Comparison of ENCODE assay signal across 14 mouse cellular contexts in the genomic region with DNA sequence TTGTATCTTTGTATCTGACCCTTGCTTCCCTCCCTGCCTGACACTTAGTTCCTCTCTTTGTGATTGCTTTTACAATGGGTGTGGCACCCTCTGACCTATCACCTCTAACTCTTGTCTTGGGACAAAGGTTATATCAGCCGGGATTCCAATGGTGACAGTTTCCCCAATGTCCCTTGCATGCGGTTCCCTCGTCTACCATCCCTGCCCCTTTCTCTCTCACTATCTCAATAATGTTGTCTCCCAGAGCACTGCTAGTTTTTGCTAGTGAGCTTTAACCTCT. TPM values are rescaled to one million over a fixed set of nuclear protein-coding genes. Genes with fewer than 3 reads are reported as not detected.
DNase-seq lines count a peak whose midpoint lies in the region; ATAC-seq and TF ChIP-seq lines count a peak whose summit lies in the region.
"Had no signal": no experiment of that assay in that cellular context is flagged by ENCODE, and none has a peak within 500 bp of the region (broad histone marks: within the 10 kb centered on the region; RNA-seq: fewer than 3 reads in every experiment).

No protein-coding gene starts in this region.

- DNase-seq in heart, adult 2 months = no peak
- DNase-seq in heart, postnatal 25 days (ENCODE audit: low spot score) = no peak
- no peak for DNase-seq in liver, embryonic 13.5 days
- DNase-seq in forebrain, embryonic 11.5 days (ENCODE audit: low spot score) = no peak
- no peak for DNase-seq in natural killer cell, adult 2 months (ENCODE audit: low spot score in 2 of 2)

- no peak for ATAC-seq in megakaryocyte, adult 5-6 weeks (ENCODE audit: poor library complexity, severe bottlenecking)
- no peak for ATAC-seq in liver, embryonic 13.5 days (ENCODE audit: low read depth)
- no peak for ATAC-seq in forebrain, embryonic 11.5 days (replicated peaks; ENCODE audit: low FRiP score)
- ATAC-seq: forebrain, embryonic 15.5 days; inflammation-experienced regulatory T-cells, adult 6 months had no signal

- H3K4me2 ChIP-seq in liver, embryonic 13.5 days = peak overlapping the region; percentile 98
- H3K4me2 ChIP-seq in forebrain, embryonic 11.5 days (ENCODE audit: low read depth, low read length, severe bottlenecking) = no peak overlapping the region
- H3K4me2 ChIP-seq: embryonic facial prominence, embryonic 15.5 days; forebrain, embryonic 15.5 days; limb, embryonic 12.5 days; midbrain, embryonic 12.5 days; stomach, embryonic 15.5 days had no signal

- H3K4me3 ChIP-seq in heart, adult 2 months = no peak overlapping the region
- peak overlapping the region; percentile 83 for H3K4me3 ChIP-seq in megakaryocyte, embryonic 14.5 days (replicated peaks)
- peak overlapping the region; percentile 72 for H3K4me3 ChIP-seq in liver, embryonic 13.5 days (replicated peaks)
- no peak overlapping the region for H3K4me3 ChIP-seq in forebrain, embryonic 11.5 days (ENCODE audit: low read depth, low read length)
- H3K4me3 ChIP-seq: embryonic facial prominence, embryonic 15.5 days; forebrain, embryonic 15.5 days; limb, embryonic 12.5 days; midbrain, embryonic 12.5 days; stomach, embryonic 15.5 days had no signal

- WGBS in heart, adult 2 months = 16% methylated on average over 3 of the region's 3 CpGs
- 12% methylated on average over 3 of the region's 3 CpGs for WGBS in liver, embryonic 13.5 days (ENCODE audit: insufficient replicate concordance)
- 35% methylated on average over 3 of the region's 3 CpGs for WGBS in forebrain, embryonic 11.5 days

- peak overlapping the region; percentile 75 for H3K27ac ChIP-seq in heart, adult 2 months
- peak overlapping the region; percentile 78 for H3K27ac ChIP-seq in liver, embryonic 13.5 days
- H3K27ac ChIP-seq in forebrain, embryonic 11.5 days (ENCODE audit: low read depth, low read length) = no peak overlapping the region
- H3K27ac ChIP-seq: embryonic facial prominence, embryonic 15.5 days; forebrain, embryonic 15.5 days; limb, embryonic 12.5 days; midbrain, embryonic 12.5 days; stomach, embryonic 15.5 days had no signal

- no peaks in the 10 kb centered on the region for H3K79me2 ChIP-seq in heart, adult 2 months (replicated peaks; ENCODE audit: control insufficient read depth, insufficient read depth, low read length)

- peak overlapping the region; percentile 3; the same call in 1 of the 2 replicates for H3K9ac ChIP-seq in heart, adult 2 months (ENCODE audit: low read depth, low read length)
- peak overlapping the region; percentile 86 for H3K9ac ChIP-seq in liver, embryonic 13.5 days
- H3K9ac ChIP-seq in forebrain, embryonic 11.5 days (ENCODE audit: low read length) = no peak overlapping the region
- H3K9ac ChIP-seq: embryonic facial prominence, embryonic 15.5 days; forebrain, embryonic 15.5 days; limb, embryonic 12.5 days; midbrain, embryonic 12.5 days; stomach, embryonic 15.5 days had no signal

- no peaks in the 10 kb centered on the region for H3K27me3 ChIP-seq in heart, adult 2 months (ENCODE audit: control insufficient read depth, insufficient read depth, low read length)
- H3K27me3 ChIP-seq in megakaryocyte, embryonic 14.5 days (replicated peaks) = peaks cover 86% of the 10 kb centered on the region
- H3K27me3 ChIP-seq in liver, embryonic 13.5 days = peaks cover 64% of the 10 kb centered on the region
- H3K27me3 ChIP-seq in forebrain, embryonic 11.5 days (ENCODE audit: control insufficient read depth, insufficient read depth, low read length) = peaks cover 71% of the 10 kb centered on the region

- peaks cover 14% of the 10 kb centered on the region for H3K9me3 ChIP-seq in megakaryocyte, embryonic 14.5 days
- H3K9me3 ChIP-seq in liver, embryonic 13.5 days (replicated peaks) = no peaks in the 10 kb centered on the region
- H3K9me3 ChIP-seq in forebrain, embryonic 11.5 days (ENCODE audit: control insufficient read depth, low read length) = no peaks in the 10 kb centered on the region
- H3K9me3 ChIP-seq: embryonic facial prominence, embryonic 15.5 days; forebrain, embryonic 15.5 days; limb, embryonic 12.5 days; midbrain, embryonic 12.5 days; stomach, embryonic 15.5 days had no signal

- H3K4me1 ChIP-seq in heart, adult 2 months (ENCODE audit: control insufficient read depth, insufficient read depth, low read length) = peaks cover 16% of the 10 kb centered on the region
- peaks cover 65% of the 10 kb centered on the region for H3K4me1 ChIP-seq in megakaryocyte, embryonic 14.5 days
- peaks cover 86% of the 10 kb centered on the region for H3K4me1 ChIP-seq in liver, embryonic 13.5 days (replicated peaks)
- H3K4me1 ChIP-seq in forebrain, embryonic 11.5 days (replicated peaks; ENCODE audit: control insufficient read depth, insufficient read depth, low read length) = peaks cover 10% of the 10 kb centered on the region; the same call in 1 of the 2 replicates

- no peaks in the 10 kb centered on the region for H3K36me3 ChIP-seq in heart, adult 2 months (ENCODE audit: control insufficient read depth, insufficient read depth, low read length)
- peaks cover 26% of the 10 kb centered on the region for H3K36me3 ChIP-seq in megakaryocyte, embryonic 14.5 days (replicated peaks; ENCODE audit: low read length)
- peaks cover 23% of the 10 kb centered on the region for H3K36me3 ChIP-seq in liver, embryonic 13.5 days
- H3K36me3 ChIP-seq in forebrain, embryonic 11.5 days (ENCODE audit: control insufficient read depth, insufficient read depth, low read length) = no peaks in the 10 kb centered on the region
- H3K36me3 ChIP-seq: embryonic facial prominence, embryonic 15.5 days; forebrain, embryonic 15.5 days; limb, embryonic 12.5 days; midbrain, embryonic 12.5 days; stomach, embryonic 15.5 days had no signal

- intact Hi-C loops in heart, adult 2 months (cut with DNase I) = loop anchor here (1.0 kb wide), 1 partner anchor 26 kb away; no protein-coding TSS in a partner anchor
- intact Hi-C loops in heart, postnatal 25 days (cut with DNase I) = loop anchor here (10.0 kb wide), 1 partner anchor 142 kb away; no protein-coding TSS in a partner anchor

- TF ChIP-seq POLR2A in heart, adult 2 months (IDR thresholded peaks at IDR 0.05; ENCODE audit: insufficient read depth, low read depth, low read length) = no peak

- TF ChIP-seq EP300 in heart, adult 2 months (IDR thresholded peaks at IDR 0.05; ENCODE audit: insufficient read depth, low read depth, low read length) = no peak

- TF ChIP-seq CTCF in heart, adult 2 months (IDR thresholded peaks at IDR 0.05) = no peak

RNA-seq across cellular contexts. Expression of a gene that starts 2.8 kb away (rescaled TPM):
- total RNA-seq in heart, adult 2 months (2021) = 100 to 1,000 TPM; 181 to 206 TPM
- 193 and 244 TPM in 2 replicates for polyA plus RNA-seq in heart, adult 2 months (2012; rRNA removed)
- total RNA-seq in heart, postnatal 25 days (2021) = 100 to 1,000 TPM; 174 to 181 TPM
- 11.0 and 11.8 TPM in 2 replicates for polyA plus RNA-seq in megakaryocyte, embryonic 14.5 days (2012; ENCODE audit: insufficient read depth, low replicate concordance)
- 12.6 and 17.3 TPM in 2 replicates for total RNA-seq in megakaryocyte, adult 5-6 weeks (2015)
- total RNA-seq in megakaryocyte, adult 5-6 weeks (2017) = 2.3 TPM in 1 of 2 replicates, not detected in the other
- polyA plus RNA-seq in liver, embryonic 13.5 days (2015; fragmentation: Nextera tagmentation; extraction: Ambion mirVana) = 5.2 and 6.2 TPM in 2 replicates
- 0.51 TPM in 1 of 2 replicates, not detected in the other for polyA plus RNA-seq in forebrain, embryonic 11.5 days (2014; fragmentation: Nextera tagmentation; extraction: Ambion mirVana)
- polyA plus RNA-seq: forebrain, embryonic 15.5 days; inflammation-experienced regulatory T-cells, adult 6 months; limb, embryonic 12.5 days; midbrain, embryonic 12.5 days; neural tube, embryonic 11.5 days had no signal

RNA-seq across cellular contexts. Expression of a gene that starts 9.9 kb away (rescaled TPM):
- total RNA-seq in heart, adult 2 months (2021) = 10 to 100 TPM; 19.0 to 24.4 TPM
- 10.2 and 12.4 TPM in 2 replicates for polyA plus RNA-seq in heart, adult 2 months (2012; rRNA removed)
- 10 to 100 TPM; 20.6 to 21.9 TPM for total RNA-seq in heart, postnatal 25 days (2021)
- 10.2 and 30.7 TPM in 2 replicates for polyA plus RNA-seq in megakaryocyte, embryonic 14.5 days (2012; ENCODE audit: insufficient read depth, low replicate concordance)
- total RNA-seq in megakaryocyte, adult 5-6 weeks (2015) = 92.0 and 95.7 TPM in 2 replicates
- 64.0 and 66.6 TPM in 2 replicates for total RNA-seq in megakaryocyte, adult 5-6 weeks (2017)
- 13.8 and 15.3 TPM in 2 replicates for polyA plus RNA-seq in liver, embryonic 13.5 days (2015; fragmentation: Nextera tagmentation; extraction: Ambion mirVana)
- 3.5 and 5.1 TPM in 2 replicates for polyA plus RNA-seq in forebrain, embryonic 11.5 days (2014; fragmentation: Nextera tagmentation; extraction: Ambion mirVana)

RNA-seq across cellular contexts. Expression of a gene that starts 15.2 kb away (rescaled TPM):
- total RNA-seq in heart, adult 2 months (2021) = 10 to 100 TPM in 1 of 2 experiments, 1 to 10 TPM in 1; 7.9 to 11.4 TPM
- 16.3 and 23.2 TPM in 2 replicates for polyA plus RNA-seq in heart, adult 2 months (2012; rRNA removed)
- 10 to 100 TPM in 1 of 2 experiments, 1 to 10 TPM in 1; 8.8 to 10.4 TPM for total RNA-seq in heart, postnatal 25 days (2021)
- polyA plus RNA-seq in megakaryocyte, embryonic 14.5 days (2012; ENCODE audit: insufficient read depth, low replicate concordance) = 67.9 and 94.9 TPM in 2 replicates
- total RNA-seq in megakaryocyte, adult 5-6 weeks (2015) = 14.7 and 19.8 TPM in 2 replicates
- total RNA-seq in megakaryocyte, adult 5-6 weeks (2017) = 13.7 and 20.0 TPM in 2 replicates
- polyA plus RNA-seq in liver, embryonic 13.5 days (2015; fragmentation: Nextera tagmentation; extraction: Ambion mirVana) = 5.8 and 6.3 TPM in 2 replicates
- polyA plus RNA-seq in forebrain, embryonic 11.5 days (2014; fragmentation: Nextera tagmentation; extraction: Ambion mirVana) = 0.97 and 1.1 TPM in 2 replicates

Comparison
In these comparisons a context has a peak if more than half of its experiments do, and no peak if none do; other contexts are left out.
1. H3K4me3 ChIP-seq: peak in megakaryocyte, embryonic 14.5 days (single experiment) and liver, embryonic 13.5 days (single experiment); none in heart, adult 2 months (single experiment) and forebrain, embryonic 11.5 days (single experiment).
2. RNA of a gene that starts 2.8 kb away (polyA plus RNA-seq): 193 to 244 TPM in heart, adult 2 months; 11.0 to 11.8 TPM in megakaryocyte, embryonic 14.5 days, 5.2 to 6.2 TPM in liver, embryonic 13.5 days and 0.51 TPM in forebrain, embryonic 11.5 days; every median in the first group is over 10 times any median in the second.